Mouse (Mus musculus): ENCODE measurements around the gene Kynu.

The Kynu gene

GRCm38 (mm10) chr2:43646962-43647361, 91.8 kb downstream of the Kynu start:
- DNase-seq (ENCODE audit: low read depth) = no peak

GRCm38 (mm10) chr2:43669588-43669987, 114.5 kb downstream of the Kynu start:
- no peak for DNase-seq (ENCODE audit: low read depth)

- peak; percentile 89 for DNase-seq (ENCODE audit: low read depth)
Measured at GRCm38 (mm10) chr2:43673619-43674018, 118.5 kb downstream of the Kynu start.

DNA sequence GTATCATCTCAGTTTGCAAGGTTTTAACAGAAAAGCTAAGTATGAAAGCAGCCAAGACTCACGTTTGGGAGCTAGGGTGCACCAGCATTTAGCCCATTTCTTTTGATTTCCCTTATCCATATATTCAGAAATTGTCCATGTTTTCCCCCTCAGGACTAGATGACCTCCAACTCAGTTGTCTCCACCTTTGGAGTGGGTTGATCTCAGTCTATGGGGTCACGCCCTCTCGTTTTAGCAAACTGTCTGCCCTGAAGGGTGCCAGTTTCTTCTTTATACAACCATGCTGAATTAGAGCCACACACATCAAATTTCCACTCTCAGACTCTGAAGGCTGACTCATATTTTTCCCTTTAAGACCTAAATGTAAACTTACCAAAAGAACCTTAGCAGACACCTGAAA, 119.0 kb downstream of the Kynu start:
- DNase-seq (ENCODE audit: low read depth) = peak; percentile 22

DNA sequence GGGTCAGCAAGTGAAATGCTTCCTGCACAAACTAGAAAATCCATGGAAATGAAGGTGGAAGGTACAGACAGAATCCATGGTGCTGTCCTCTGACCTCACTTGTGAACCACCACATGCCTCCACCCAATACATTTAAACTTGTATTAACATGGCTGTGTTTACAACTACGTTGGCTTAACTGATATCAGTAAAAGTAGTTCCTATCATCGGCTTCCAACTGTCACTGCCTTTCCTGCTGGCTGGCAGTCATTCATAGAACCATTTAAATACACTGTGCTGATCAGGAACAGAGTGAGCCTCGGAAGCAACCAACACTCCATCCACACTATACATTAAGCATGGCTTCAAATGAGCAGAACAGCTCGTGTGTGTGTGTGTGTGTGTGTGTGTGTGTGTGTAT, 120.1 kb downstream of the Kynu start:
- DNase-seq (ENCODE audit: low read depth) = no peak

- no peak for DNase-seq (ENCODE audit: low read depth)
Measured at GRCm38 (mm10) chr2:43690402-43690801, 135.3 kb downstream of the Kynu start.

DNA sequence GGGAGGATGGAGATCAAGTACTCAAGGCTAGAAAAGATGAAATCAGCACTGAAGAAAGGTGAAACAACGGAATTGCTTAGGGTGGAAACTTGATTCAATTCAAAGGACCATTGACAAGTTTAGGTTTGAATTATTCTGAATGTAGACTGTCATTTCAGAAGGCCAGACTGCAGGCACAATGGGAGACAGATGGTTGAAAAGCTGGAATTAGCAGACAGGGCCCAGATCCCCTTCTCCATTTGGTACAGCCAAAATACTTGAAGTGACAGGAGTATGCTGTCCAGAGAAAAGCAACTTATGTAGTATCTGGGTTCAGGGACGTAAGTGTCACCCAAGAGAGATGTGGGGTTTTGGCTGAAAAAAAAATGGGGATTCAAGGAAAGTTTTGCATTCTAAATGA, 136.2 kb downstream of the Kynu start:
- DNase-seq (ENCODE audit: low read depth) = no peak

GRCm38 (mm10) chr2:43695635-43696034, 140.5 kb downstream of the Kynu start:
- no peak for DNase-seq (ENCODE audit: low read depth)

DNA sequence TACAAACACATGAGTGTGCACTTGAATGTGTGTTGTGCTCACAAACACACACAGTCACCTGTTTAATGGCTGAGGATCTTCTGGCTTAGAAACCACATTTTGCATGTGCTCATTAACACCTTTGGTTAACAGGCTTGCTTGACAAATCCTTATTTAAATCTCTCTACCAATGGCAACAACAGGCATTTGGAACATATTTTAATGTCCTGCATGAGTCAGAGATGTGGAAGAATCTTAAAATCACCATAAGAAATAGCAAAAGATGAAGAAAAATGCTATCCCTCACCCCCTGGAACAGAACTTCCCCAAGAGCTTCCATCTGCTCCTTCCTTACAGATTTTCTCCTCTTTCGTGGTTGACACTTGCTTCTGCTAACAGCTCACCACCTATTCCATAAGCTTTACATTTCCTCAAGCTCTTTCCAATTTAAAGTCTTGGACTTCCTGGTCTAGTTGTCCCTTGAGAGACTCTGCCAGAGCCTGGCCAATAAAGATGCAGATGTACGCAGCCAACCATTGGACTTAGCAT, 157.5 kb downstream of the Kynu start:
- DNase-seq (ENCODE audit: low read depth) = no peak

DNA sequence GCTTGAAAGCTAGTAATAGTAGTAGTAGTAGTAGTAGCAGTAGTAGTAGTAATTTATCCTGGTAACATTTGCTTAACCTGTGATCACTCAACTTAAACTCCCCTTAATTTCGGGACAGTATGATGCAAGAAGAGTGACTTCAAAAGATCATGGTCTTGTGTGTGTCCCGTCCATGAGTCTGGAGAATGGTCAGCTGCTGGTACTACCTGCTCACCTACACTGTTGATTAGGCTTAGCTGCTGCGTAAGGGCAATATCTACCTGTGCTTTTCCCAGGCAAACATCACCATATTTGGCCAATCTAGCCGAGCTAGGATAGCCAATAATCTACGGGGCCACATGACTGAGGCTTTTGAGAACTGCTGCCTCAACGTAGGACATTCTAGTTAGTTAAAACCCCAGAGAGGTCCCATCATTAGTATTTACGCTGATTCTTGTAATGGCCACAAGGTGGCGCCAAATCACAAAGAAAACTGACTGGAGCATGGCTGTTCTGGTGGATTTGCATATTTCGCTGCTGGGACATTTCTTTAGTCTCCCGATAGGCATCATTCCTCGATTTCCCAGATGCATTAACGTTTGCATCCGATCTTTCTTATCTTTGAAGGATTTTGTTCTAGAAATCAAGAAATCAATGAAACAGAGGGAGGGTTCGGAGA, 167.4 kb downstream of the Kynu start:
- DNase-seq (ENCODE audit: low read depth) = peak; percentile 84

GRCm38 (mm10) chr2:43723104-43723541, 168.0 kb downstream of the Kynu start:
- no peak for DNase-seq (ENCODE audit: low read depth)

GRCm38 (mm10) chr2:43727181-43727580, 172.1 kb downstream of the Kynu start:
- no peak for DNase-seq (ENCODE audit: low read depth)

- no peak for DNase-seq (ENCODE audit: low read depth)
Measured at GRCm38 (mm10) chr2:43727693-43728092, 172.6 kb downstream of the Kynu start.

- no peak for DNase-seq (ENCODE audit: low read depth)
Measured at GRCm38 (mm10) chr2:43728831-43729230, 173.7 kb downstream of the Kynu start.
